Mouse (Mus musculus): ENCODE results near the gene Ncor1. TPM values are rescaled to one million over a fixed set of nuclear protein-coding genes. Genes with fewer than 3 reads are reported as not detected.

The Ncor1 gene
- polyA plus RNA-seq (2017; shearing (Covaris generic)) = 432 TPM

GRCm38 (mm10) chr11:62458276-62458724 lies at the start of gene Ncor1, which contains the start of gene Pigl:
TSS of gene Ncor1 (minus strand) at chr11:62458541.
TSS of gene Pigl (plus strand) at chr11:62458460.

DNA sequence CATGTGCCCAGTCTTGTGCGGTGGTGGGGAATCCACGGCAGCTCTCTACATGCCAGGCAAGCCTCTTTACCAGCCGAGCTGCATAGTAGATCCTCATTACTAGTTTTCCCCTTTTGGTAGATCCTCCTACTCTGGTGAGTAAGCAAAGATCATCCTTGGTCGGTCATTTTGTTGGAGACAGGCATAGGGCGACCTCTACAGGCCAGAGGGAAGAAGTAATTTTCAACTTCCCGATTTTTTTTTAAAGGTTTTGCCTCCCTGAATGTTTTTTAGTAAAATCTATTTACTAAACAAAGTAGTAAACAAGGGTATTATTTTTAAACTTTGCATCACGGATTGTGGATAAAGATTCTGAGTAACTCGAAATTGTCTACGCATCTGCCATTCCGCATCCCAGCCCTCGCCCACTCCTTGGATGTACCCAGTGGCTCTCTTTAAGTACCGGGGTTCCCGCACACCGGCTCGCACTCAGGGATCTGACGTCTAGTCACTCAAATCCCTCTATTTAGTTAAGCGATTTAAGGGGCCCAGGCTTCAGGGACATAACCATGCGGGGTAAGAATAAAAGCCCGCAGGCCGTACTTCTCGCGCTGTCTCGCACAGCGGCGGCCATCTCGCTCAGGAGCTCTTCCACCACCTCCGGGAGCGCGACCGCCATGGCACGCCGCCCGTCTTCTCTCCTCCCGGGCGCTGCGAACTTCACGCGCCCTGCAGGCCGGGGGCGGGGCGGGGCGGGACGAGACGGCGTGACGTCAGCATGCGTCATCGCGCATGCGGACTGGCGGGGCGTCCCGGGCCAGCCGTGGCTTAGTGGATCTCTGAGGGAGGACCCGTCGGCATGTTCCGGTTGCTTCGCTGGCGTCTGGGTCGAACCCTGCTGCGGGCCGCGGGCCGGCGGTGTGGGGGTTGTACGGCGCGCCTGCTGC lies 177.4 kb downstream of the Ncor1 start, which contains the start of the genes Zswim7 and Ttc19:
TSS of gene Zswim7 (minus strand) at position 701 of the 926 bp plus-strand sequence.
TSS of gene Ttc19 (plus strand) at position 799 of the 926 bp plus-strand sequence.

Other genes starting within 250 kb of the Ncor1 start
- gene Adora2b, start 209.6 kb downstream of the Ncor1 start, polyA plus RNA-seq (2017; shearing (Covaris generic)) = not detected
- gene Zswim7, start 177.2 kb downstream of the Ncor1 start, polyA plus RNA-seq (2017; shearing (Covaris generic)) = 7.5 TPM
- 69.9 TPM for gene Ttc19, start 177.1 kb downstream of the Ncor1 start, polyA plus RNA-seq (2017; shearing (Covaris generic))
- gene Pigl, start 81 bp downstream of the Ncor1 start, polyA plus RNA-seq (2017; shearing (Covaris generic)) = 8.4 TPM
- 1.9 TPM for gene Cenpv, start 80.7 kb upstream of the Ncor1 start, polyA plus RNA-seq (2017; shearing (Covaris generic))
- gene Ubb, start 92.6 kb upstream of the Ncor1 start, polyA plus RNA-seq (2017; shearing (Covaris generic)) = 2,504 TPM
- 38.1 TPM for gene Trpv2, start 115.9 kb upstream of the Ncor1 start, polyA plus RNA-seq (2017; shearing (Covaris generic))
- 2.7 TPM for gene Lrrc75a, start 190.0 kb upstream of the Ncor1 start, polyA plus RNA-seq (2017; shearing (Covaris generic))
- 12.7 TPM for gene Mmgt2, start 190.1 kb upstream of the Ncor1 start, polyA plus RNA-seq (2017; shearing (Covaris generic))

All from naive thymus-derived CD4-positive, alpha-beta T cell, adult 5 months (primary cell).